Mouse (Mus musculus) hindbrain, embryonic 11.5 days (tissue): ENCODE measurements around the gene Mmgt1. TPM values are rescaled to one million over a fixed set of nuclear protein-coding genes. Genes with fewer than 3 reads are reported as not detected.

Experiments used
- ATAC-seq: fragments of 200-750 bp; cut with Nextera tagmentation; 2 replicates; pipeline ENCODE4 v1.8.0; 2017; ENCODE audit warnings: mild to moderate bottlenecking, moderate TSS enrichment, moderate library complexity; ENCODE audit not compliant: low FRiP score
- DNase-seq: peaks from one replicate; pipeline ENCODE4 v3.0.0-alpha.2; 2015; ENCODE audit warnings: low spot score
- H3K27ac ChIP-seq: fragments of 300-500 bp; sonication (generic); 2 replicates; pipeline ENCODE4 v1.5.1; 2014; ENCODE audit warnings: mild to moderate bottlenecking, low read depth, low read length
- H3K27me3 ChIP-seq: fragments of 300-500 bp; sonication (generic); 2 replicates; pipeline ENCODE4 v1.6.1; 2014; ENCODE audit warnings: mild to moderate bottlenecking, low read length, moderate library complexity, mixed read lengths; ENCODE audit not compliant: control insufficient read depth, insufficient read depth
- H3K36me3 ChIP-seq: fragments of 300-500 bp; sonication (generic); 2 replicates; pipeline ENCODE4 v1.6.1; 2014; ENCODE audit warnings: mild to moderate bottlenecking, low read length, moderate library complexity, mixed read lengths; ENCODE audit not compliant: control insufficient read depth, insufficient read depth
- H3K4me1 ChIP-seq: fragments of 300-500 bp; sonication (generic); replicated peaks from 2 replicates; pipeline ENCODE4 v1.6.1; 2014; ENCODE audit warnings: low read length, mixed read lengths; ENCODE audit not compliant: control insufficient read depth, insufficient read depth
- H3K4me2 ChIP-seq: fragments of 300-500 bp; sonication (generic); replicated peaks from 2 replicates; pipeline ENCODE4 v1.6.1; 2014; ENCODE audit warnings: mild to moderate bottlenecking, low read depth, low read length
- H3K4me3 ChIP-seq: fragments of 300-500 bp; sonication (generic); 2 replicates; pipeline ENCODE4 v1.5.1; 2014; ENCODE audit warnings: low read depth, low read length
- H3K9ac ChIP-seq: fragments of 300-500 bp; sonication (generic); 2 replicates; pipeline ENCODE4 v1.6.1; 2014; ENCODE audit warnings: low read depth, low read length
- H3K9me3 ChIP-seq: fragments of 300-500 bp; sonication (generic); 2 replicates; pipeline ENCODE4 v1.6.1; 2016; ENCODE audit warnings: low read length; ENCODE audit not compliant: control insufficient read depth
- WGBS: fragments of 180-500 bp; shearing (Covaris S2); extraction: QIAGEN DNeasy Blood & Tissue Kit; methylation state at CpG from one replicate; pipeline ENCODE4 v1.1.7; 2014; 5-methylcytosine and 5-hydroxymethylcytosine counted together
- polyA plus RNA-seq: library from polyadenylated mRNA; unstranded; fragments of >200 nt; fragmentation: Nextera tagmentation; extraction: Ambion mirVana; gene quantifications from 2 replicates; pipeline ENCODE4 v1.2.1, GENCODE M21; 2014

The Mmgt1 gene
- 49.1 and 50.1 TPM in 2 replicates for polyA plus RNA-seq

DNA sequence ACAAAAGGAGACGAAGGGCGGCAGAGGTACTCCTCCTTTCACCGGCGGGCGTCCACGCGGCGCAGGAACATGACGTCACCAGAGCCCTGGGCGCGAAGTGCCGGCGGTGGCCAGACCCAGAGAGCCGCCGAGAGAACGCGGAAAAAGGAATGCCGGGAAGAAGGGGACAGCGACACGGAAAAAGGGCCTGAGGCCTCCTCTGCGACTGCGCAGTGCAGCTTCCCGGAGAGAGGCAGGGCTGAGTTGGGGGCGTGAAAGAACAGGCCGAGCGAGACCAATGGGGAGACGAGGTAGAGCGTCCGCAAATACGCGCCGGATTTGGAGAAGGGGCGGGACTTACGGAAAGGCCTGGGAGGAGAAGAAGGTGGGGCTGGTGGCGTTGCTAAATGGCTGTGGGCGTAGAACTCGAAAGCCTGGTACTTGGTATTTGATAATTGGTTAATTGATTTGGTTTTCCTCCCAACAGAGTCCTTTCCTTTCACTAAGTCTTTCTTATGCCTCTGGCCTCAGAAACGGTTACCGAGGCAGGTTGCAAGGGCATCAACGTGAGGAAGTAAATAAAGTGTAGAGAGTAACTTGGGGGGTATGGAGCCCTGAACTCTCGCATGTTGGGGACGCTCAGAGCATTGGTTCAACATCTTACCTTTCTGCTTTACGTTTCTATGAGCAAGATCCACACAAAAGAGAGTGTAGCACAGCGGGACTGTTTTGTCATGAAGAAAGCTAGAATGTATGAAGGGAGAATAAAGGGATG lies at the start of gene Mmgt1:
Mmgt1 (minus strand) TSS at position 183 of the 754 bp plus-strand sequence.
- Histone ChIP-seq H3K4me3 (peak within 1 kb of the TSS; percentile 67), H3K9me3 (no peaks in the 10 kb centered on the region), H3K36me3 (no peaks in the 10 kb centered on the region), H3K9ac (peak within 1 kb of the TSS; percentile 81), H3K27ac (peak within 1 kb of the TSS; percentile 68), H3K27me3 (no peaks in the 10 kb centered on the region), H3K4me1 (no peaks in the 10 kb centered on the region), H3K4me2 (peak within 1 kb of the TSS; percentile 40)
- ATAC-seq (peak; percentile 99), DNase-seq (peak; percentile 89)
- 15% methylated on average over 41 of the region's 44 CpGs for WGBS

DNA sequence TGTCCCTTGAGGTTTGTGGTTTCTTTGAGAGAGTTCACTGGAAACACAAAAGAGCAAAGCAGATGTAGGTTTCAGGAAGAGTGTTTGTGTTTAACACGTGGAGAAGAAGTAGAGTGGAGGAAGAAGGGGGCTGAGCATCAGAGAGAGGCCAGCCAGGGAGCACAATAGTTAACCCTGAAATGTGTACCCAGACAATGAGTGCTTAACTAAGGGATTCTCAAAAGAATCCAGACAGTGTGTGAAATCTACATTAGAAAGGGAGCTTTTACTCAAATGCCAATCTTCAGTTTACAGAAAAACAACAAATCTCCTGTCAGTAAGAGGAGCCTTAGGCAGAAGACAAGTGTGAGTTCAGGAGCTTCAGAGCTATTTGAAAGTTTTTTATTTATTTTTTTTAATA lies 42.2 kb upstream of the Mmgt1 start:
- Histone ChIP-seq H3K9ac (no peak overlapping the region), H3K4me2 (no peak overlapping the region), H3K36me3 (no peaks in the 10 kb centered on the region), H3K9me3 (no peaks in the 10 kb centered on the region), H3K4me1 (no peaks in the 10 kb centered on the region), H3K27ac (no peak overlapping the region), H3K27me3 (no peaks in the 10 kb centered on the region), H3K4me3 (no peak overlapping the region)
- 0% methylated on average over 1 of the region's 1 CpGs for whole genome bisulfite sequencing
- ATAC-seq (no peak), DNase-seq (no peak)

DNA sequence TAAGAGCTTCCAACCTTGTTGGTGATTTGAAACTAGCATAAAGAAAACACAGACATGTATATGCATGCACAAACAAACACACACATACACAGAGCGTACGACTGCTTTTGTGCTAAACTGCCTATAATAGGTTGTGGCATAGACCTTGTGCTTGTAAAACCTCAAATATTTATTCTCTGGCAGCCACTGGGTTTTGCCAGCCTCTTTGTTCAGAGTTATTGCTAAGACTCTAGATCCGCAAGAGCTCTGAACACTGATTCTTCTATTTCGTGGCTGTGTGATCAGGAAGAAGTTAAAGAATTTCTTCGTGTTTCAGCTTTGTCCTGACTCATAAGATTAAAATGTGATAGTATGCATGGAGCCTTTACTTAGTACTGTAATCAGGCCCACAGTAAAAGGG lies 38.3 kb upstream of the Mmgt1 start:
- Histone ChIP-seq H3K27me3 (no peaks in the 10 kb centered on the region), H3K4me1 (no peaks in the 10 kb centered on the region), H3K4me2 (no peak overlapping the region), H3K9ac (no peak overlapping the region), H3K36me3 (no peaks in the 10 kb centered on the region), H3K4me3 (no peak overlapping the region), H3K9me3 (no peaks in the 10 kb centered on the region), H3K27ac (no peak overlapping the region)
- DNase-seq (no peak), ATAC-seq (no peak)
- 91% methylated on average over 5 of the region's 5 CpGs for WGBS

DNA sequence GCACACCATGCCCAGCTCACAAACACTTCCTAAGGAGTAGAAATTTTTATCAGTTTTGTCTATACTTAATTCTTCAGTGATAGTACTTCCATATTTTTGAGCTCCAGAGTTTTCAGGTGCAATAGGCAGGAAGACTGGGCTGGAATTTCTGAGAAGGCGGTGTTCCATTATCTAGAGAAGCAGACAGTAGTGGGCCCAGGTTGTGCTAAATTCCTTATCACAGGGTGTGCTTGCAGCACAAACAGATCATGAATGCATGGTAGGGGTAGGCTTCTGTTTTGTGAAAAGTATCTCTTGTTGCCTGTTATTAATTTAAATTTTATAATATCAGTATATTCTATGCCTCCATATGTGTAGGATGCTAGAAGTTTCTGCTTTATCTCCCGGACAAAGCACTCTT lies 17.4 kb upstream of the Mmgt1 start:
- no peak overlapping the region for H3K4me3 ChIP-seq
- no peak overlapping the region for H3K27ac ChIP-seq
- no peak for DNase-seq
- no peaks in the 10 kb centered on the region for H3K36me3 ChIP-seq
- no peaks in the 10 kb centered on the region for H3K4me1 ChIP-seq
- no peak for ATAC-seq
- 89% methylated on average over 2 of the region's 2 CpGs for WGBS
- H3K4me2 ChIP-seq, result no peak overlapping the region
- no peaks in the 10 kb centered on the region for H3K27me3 ChIP-seq
- no peak overlapping the region for H3K9ac ChIP-seq
- H3K9me3 ChIP-seq, result no peaks in the 10 kb centered on the region

DNA sequence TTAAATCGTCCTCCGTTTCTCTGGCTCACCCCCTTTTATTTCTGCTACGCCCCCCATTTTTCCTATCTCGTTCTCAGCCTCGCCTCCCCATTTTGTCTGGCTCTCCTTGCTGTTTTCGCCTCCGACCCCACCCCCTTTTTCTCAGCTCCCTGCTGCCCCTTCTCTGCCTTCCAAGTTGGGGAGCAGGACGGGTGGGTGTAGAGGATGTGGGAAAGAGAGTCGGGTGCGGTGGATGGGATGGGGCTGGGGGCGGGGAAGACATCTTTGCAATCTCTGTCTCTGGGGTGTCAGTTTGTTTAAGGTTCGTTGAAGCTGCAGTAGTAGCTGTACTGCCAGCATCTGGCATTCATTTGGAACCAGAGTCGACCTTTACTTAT lies 12.4 kb upstream of the Mmgt1 start:
- DNase-seq, result no peak

DNA sequence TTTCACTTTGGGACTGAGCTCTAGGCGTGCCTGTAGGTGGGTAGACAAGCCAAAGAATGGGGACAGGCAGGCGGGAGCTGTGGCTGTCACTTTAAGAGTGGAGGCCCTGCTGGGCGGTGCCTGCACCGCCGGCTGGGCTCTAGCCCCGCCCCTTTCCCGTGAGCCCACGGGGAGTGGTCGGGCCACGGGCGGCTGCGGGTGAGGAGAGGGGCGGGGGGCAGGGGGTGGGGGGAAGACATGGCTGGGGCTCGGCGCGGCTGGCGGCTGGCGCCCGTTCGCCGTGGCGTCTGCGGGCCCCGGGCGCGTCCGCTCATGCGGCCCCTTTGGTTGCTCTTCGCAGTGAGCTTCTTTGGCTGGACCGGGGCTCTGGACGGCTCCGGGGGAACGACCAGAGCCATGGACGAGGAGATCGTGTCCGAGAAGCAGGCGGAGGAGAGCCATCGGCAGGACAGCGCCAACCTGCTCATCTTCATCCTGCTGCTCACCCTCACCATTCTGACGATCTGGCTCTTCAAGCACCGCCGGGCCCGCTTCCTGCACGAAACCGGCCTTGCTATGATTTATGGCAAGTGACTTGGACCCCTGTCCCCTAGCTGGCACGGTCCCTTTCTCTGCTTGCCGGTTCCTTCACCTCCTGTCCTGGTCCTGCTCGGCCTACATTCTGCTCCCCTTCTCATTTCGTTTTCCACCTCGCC lies 11.9 kb upstream of the Mmgt1 start, which contains the start of gene Slc9a6:
Slc9a6 (plus strand) TSS at position 135 of the 695 bp plus-strand sequence.
- Histone ChIP-seq H3K4me3 (peak within 1 kb of the TSS; percentile 56), H3K4me1 (no peaks in the 10 kb centered on the region), H3K27ac (peak within 1 kb of the TSS; percentile 71), H3K4me2 (peak within 1 kb of the TSS; percentile 48), H3K9me3 (no peaks in the 10 kb centered on the region), H3K27me3 (no peaks in the 10 kb centered on the region), H3K9ac (peak within 1 kb of the TSS; percentile 55), H3K36me3 (no peaks in the 10 kb centered on the region)
- ATAC-seq, result peak; percentile 97
- 10% methylated on average over 27 of the region's 50 CpGs for WGBS
- peak; percentile 86 for DNase-seq

More for the DNA sequence above, 12.4 kb upstream of the Mmgt1 start:
- H3K27ac ChIP-seq, result peak overlapping the region; percentile 71
- no peaks in the 10 kb centered on the region for H3K9me3 ChIP-seq
- no peaks in the 10 kb centered on the region for H3K27me3 ChIP-seq
- H3K36me3 ChIP-seq, result no peaks in the 10 kb centered on the region
- H3K9ac ChIP-seq, result peak overlapping the region; percentile 55
- peak overlapping the region; percentile 56 for H3K4me3 ChIP-seq
- no peaks in the 10 kb centered on the region for H3K4me1 ChIP-seq
- peak overlapping the region; percentile 48 for H3K4me2 ChIP-seq
- ATAC-seq, result peak; percentile 39; the same call in 1 of the 2 replicates
- 21% methylated on average over 13 of the region's 13 CpGs for WGBS

DNA sequence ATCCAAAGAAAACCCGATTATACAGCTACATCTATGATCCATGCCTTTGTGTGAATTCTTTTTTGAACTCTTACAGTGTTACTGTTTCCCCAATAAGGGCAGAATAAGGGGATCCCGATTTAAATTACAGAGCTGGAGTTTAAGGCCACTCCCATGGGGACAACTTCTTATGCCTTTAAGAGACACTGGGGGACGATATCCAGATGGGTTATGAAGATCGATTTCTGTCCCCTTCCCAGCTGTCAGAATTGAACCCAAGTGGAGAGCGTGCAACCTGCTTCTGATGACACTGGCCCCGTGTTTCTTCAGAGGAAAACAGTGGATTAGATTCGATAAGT lies 11.4 kb upstream of the Mmgt1 start:
- Histone ChIP-seq H3K4me2 (0 out of 2 replicates have a peak overlapping the region, but pooled peaks have one; percentile 27), H3K4me1 (no peaks in the 10 kb centered on the region), H3K36me3 (no peaks in the 10 kb centered on the region), H3K4me3 (peak overlapping the region; percentile 56), H3K9me3 (no peaks in the 10 kb centered on the region), H3K9ac (0 out of 2 replicates have a peak overlapping the region, but pooled peaks have one; percentile 20), H3K27me3 (no peaks in the 10 kb centered on the region), H3K27ac (0 out of 2 replicates have a peak overlapping the region, but pooled peaks have one; percentile 33)
- WGBS, result 22% methylated on average over 7 of the region's 7 CpGs
- ATAC-seq, result peak; percentile 72
- no peak for DNase-seq

DNA sequence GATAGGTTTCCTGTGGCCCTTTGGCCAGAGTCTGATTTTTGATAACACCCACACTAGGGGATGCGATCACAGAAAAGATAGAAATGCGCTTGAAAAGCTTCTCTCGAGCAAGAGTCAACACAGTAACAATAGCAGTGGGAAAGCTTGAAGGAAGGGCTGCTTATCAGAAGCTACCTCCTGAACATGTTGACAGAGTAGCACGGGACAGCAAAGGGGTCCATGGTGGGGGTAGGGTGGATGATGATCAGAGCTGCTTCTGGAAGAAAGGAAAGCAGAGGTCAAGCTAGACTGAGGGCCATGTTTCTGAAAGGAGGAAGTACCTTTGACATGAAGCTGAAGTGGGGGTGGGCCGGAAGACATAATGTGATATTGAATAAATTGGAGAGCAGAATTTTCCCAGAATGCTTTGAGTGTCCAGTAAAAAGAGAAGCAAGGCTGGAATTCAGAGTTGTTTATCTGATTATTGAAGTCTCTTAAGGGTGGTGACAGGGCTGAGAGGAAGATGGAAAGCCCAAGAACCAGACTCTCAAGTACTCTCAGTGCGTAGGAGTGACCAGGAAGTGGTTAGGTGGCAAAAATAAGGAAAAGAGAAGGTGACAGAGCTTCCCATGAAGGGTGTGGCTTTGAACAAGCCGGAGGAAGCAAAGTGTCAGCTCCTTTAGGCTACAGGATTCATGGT lies 9.3 kb upstream of the Mmgt1 start:
- ATAC-seq, result no peak
- H3K4me1 ChIP-seq, result no peaks in the 10 kb centered on the region
- no peak overlapping the region for H3K4me3 ChIP-seq
- no peak overlapping the region for H3K27ac ChIP-seq
- no peaks in the 10 kb centered on the region for H3K9me3 ChIP-seq
- 80% methylated on average over 7 of the region's 7 CpGs for WGBS
- H3K4me2 ChIP-seq, result no peak overlapping the region
- DNase-seq, result no peak
- H3K27me3 ChIP-seq, result no peaks in the 10 kb centered on the region
- H3K9ac ChIP-seq, result no peak overlapping the region
- no peaks in the 10 kb centered on the region for H3K36me3 ChIP-seq
